Mouse (Mus musculus): ENCODE measurements around the gene Cyb5r1.

Cyb5r1 gene

DNA sequence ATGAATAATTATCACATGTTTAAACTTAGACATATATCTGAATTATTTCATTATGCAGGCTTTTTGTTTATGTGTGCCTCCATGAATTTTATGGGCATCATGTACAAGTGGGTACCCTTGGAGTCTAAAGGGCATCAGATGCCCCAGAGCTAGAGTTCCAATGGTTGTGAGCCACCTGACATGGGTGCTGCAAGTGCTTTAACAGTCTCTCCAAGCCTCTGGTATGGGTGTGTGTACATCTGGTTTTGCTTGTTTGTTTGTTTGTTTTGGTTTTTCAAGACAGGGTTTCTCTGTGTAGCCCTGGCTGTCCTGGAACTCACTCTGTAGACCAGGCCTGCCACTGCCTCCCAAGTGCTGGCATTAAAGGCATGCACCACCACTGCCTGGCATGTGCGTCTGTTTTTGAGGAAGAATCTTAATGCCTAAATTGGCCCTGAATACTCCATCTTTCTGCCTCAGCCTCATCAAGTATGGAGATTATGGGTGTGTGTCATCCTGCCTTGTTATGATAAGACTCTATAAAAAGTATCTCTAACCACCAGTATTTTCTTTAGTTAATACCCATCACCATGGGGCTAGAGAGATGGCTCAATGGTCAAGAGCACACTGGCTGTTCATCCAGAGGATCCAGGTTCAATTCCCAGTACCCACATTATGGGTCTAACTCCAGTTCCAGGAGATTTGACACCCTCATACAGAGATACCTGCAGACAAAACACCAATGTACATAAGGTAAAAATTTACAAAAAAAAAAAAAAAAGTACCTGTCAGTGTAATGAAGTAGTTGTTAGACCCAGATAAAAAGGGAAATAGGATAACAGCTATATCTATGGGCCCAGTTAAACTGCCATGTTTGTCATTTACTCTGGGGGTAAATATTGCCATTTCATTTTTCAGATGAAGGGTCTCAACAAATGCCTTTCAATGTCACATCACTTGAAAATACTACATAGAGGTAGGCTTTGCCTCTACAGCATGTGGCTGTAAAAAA lies 55.2 kb downstream of the Cyb5r1 start:
- no peak for DNase-seq (ENCODE audit: low spot score in 2 of 2)

All from frontal cortex, postnatal 25 days (tissue).